Mouse (Mus musculus) heart, postnatal 0 days (tissue): Measurements from ENCODE around the gene Trappc12.

Experiments used
- CTCF ChIP-seq: IDR thresholded peaks from 2 replicates; pipeline ENCODE4 v1.5.1; 2016; ENCODE audit warnings: antibody characterized with exemption, control low read depth, low read depth
- EP300 ChIP-seq: IDR thresholded peaks from 2 replicates; pipeline ENCODE4 v1.6.1; 2016; ENCODE audit warnings: antibody characterized with exemption, low read depth

GRCm38 (mm10) chr12:28756019-28756418 is 5.7 kb upstream of the Trappc12 start:
- TF ChIP-seq CTCF (no peak), EP300 (no peak)
